Comparison of ENCODE assay signal across 9 mouse cellular contexts in the genomic region with DNA sequence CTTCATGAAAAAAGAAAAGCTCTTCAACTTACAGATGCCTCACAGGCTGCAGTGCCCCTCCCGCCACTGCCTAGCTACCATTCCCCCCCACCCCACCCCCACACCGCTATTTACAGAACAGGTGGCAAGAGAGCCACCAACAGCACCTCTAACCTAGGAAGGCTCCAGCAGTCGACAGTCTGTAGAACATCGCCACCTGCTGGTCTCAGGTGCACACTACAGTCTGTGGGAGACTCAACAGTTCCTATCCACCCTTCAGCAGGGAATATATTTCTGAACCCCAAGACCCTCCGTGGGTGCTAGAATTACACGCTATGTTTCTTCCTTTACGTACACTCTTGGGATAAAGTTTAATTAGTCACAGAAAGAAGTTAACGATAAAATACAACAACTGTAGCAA.
A peak's percentile ranks its signal among the peaks of the same experiment; 100 is the strongest.
DNase-seq lines count a peak whose midpoint lies in the region; ATAC-seq and TF ChIP-seq lines count a peak whose summit lies in the region.
"Had no signal": no experiment of that assay in that cellular context is flagged by ENCODE, and none has a peak within 500 bp of the region (broad histone marks: within the 10 kb centered on the region; RNA-seq: fewer than 3 reads in every experiment).

No protein-coding gene starts in this region.

- TF ChIP-seq POLR2A in bone marrow macrophage, adult 2 months (IDR thresholded peaks at IDR 0.05; ENCODE audit: borderline replicate concordance, low read depth, low read length): no peak
- TF ChIP-seq POLR2A in embryonic fibroblast, embryonic 13.5 days (IDR thresholded peaks at IDR 0.05; ENCODE audit: low read depth, low read length): no peak

- TF ChIP-seq CTCF in bone marrow macrophage, adult 2 months (IDR thresholded peaks at IDR 0.05; ENCODE audit: low read depth, low read length): peak; percentile 91
- TF ChIP-seq CTCF in embryonic fibroblast, embryonic 13.5 days (IDR thresholded peaks at IDR 0.05; ENCODE audit: borderline replicate concordance, insufficient read depth, low read length): peak; percentile 95

- no peaks in the 10 kb centered on the region for H3K4me1 ChIP-seq in forebrain, embryonic 10.5 days
- H3K4me1 ChIP-seq in forebrain, embryonic 15.5 days: no peaks in the 10 kb centered on the region
- no peaks in the 10 kb centered on the region for H3K4me1 ChIP-seq in bone marrow macrophage, adult 2 months (ENCODE audit: control insufficient read depth, insufficient read depth, low read length)
- no peaks in the 10 kb centered on the region for H3K4me1 ChIP-seq in embryonic fibroblast, embryonic 13.5 days (ENCODE audit: control insufficient read depth, insufficient read depth, low read length)
- H3K4me1 ChIP-seq: stomach, embryonic 15.5 days had no signal

- WGBS in forebrain, embryonic 10.5 days: 19% methylated on average over 8 of the region's 8 CpGs
- 19% methylated on average over 8 of the region's 8 CpGs for WGBS in forebrain, embryonic 15.5 days

- no peak overlapping the region for H3K9ac ChIP-seq in forebrain, embryonic 15.5 days (replicated peaks)
- H3K9ac ChIP-seq: stomach, embryonic 15.5 days had no signal

- no peaks in the 10 kb centered on the region for H3K27me3 ChIP-seq in forebrain, embryonic 10.5 days (ENCODE audit: poor library complexity, severe bottlenecking)
- H3K27me3 ChIP-seq in forebrain, embryonic 15.5 days: no peaks in the 10 kb centered on the region
- H3K27me3 ChIP-seq: stomach, embryonic 15.5 days had no signal

- H3K9me3 ChIP-seq in forebrain, embryonic 10.5 days: no peaks in the 10 kb centered on the region
- no peaks in the 10 kb centered on the region for H3K9me3 ChIP-seq in forebrain, embryonic 15.5 days
- H3K9me3 ChIP-seq: stomach, embryonic 15.5 days had no signal

- H3K27ac ChIP-seq in forebrain, embryonic 10.5 days: no peak overlapping the region
- no peak overlapping the region for H3K27ac ChIP-seq in forebrain, embryonic 15.5 days (replicated peaks)
- H3K27ac ChIP-seq in bone marrow macrophage, adult 2 months (ENCODE audit: insufficient read depth, low read depth, low read length): no peak overlapping the region
- H3K27ac ChIP-seq in embryonic fibroblast, embryonic 13.5 days (ENCODE audit: insufficient read depth, low read length): no peak overlapping the region
- H3K27ac ChIP-seq: stomach, embryonic 15.5 days had no signal

- no peak overlapping the region for H3K4me2 ChIP-seq in forebrain, embryonic 15.5 days (replicated peaks)
- H3K4me2 ChIP-seq: stomach, embryonic 15.5 days had no signal

- DNase-seq in forebrain, embryonic 10.5 days (ENCODE audit: extremely low spot score, low spot score): peak; percentile 72
- DNase-seq in CD4-positive helper T cell, adult 2 months (ENCODE audit: low read depth, low spot score): peak; percentile 67
- peak; percentile 77 for DNase-seq in lung, postnatal 14 days
- peak; percentile 78 for DNase-seq in right cerebral cortex, postnatal 14 days

- no peak for ATAC-seq in forebrain, embryonic 15.5 days (replicated peaks)
- peak; percentile 67 for ATAC-seq in inflammation-experienced regulatory T-cells, adult 6 months

- no peak overlapping the region for H3K4me3 ChIP-seq in forebrain, embryonic 10.5 days
- no peak overlapping the region for H3K4me3 ChIP-seq in forebrain, embryonic 15.5 days
- H3K4me3 ChIP-seq in bone marrow macrophage, adult 2 months (ENCODE audit: insufficient read depth, low read length): no peak overlapping the region
- H3K4me3 ChIP-seq in embryonic fibroblast, embryonic 13.5 days (ENCODE audit: insufficient read depth, low read length): no peak overlapping the region
- H3K4me3 ChIP-seq: stomach, embryonic 15.5 days had no signal

- no peaks in the 10 kb centered on the region for H3K36me3 ChIP-seq in forebrain, embryonic 10.5 days (replicated peaks)
- H3K36me3 ChIP-seq in forebrain, embryonic 15.5 days: no peaks in the 10 kb centered on the region
- H3K36me3 ChIP-seq: stomach, embryonic 15.5 days had no signal
